Mouse (Mus musculus): ENCODE results near the gene Ccdc40. TPM values are rescaled to one million over a fixed set of nuclear protein-coding genes. Genes with fewer than 3 reads are reported as not detected.

The Ccdc40 gene
- polyA plus RNA-seq, 1 experiment from 2014 or later, result 6.8 TPM

DNA sequence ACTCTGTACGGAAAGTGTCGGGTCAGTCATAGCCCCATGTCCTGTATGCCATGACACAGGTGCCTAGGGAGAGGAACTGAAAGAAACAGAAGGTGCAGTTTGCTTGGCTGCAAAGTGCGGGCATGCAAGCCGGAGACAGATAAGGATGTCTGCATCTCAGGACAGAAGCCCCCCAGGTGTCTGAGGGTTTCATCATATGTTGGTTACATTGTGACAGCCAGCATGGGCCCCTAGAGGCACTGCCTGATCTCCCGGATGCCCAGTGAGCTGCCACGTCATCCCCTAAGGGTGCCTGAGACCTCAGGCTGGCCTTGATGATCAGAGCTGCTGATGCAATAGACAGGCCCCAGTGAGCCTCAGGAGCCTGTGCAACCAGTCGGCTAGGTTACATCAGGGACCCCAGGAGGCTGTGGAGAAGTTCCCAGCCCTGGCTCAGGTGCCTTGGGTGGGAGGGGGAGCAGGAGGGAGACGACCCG, 36.7 kb upstream of the Ccdc40 start:
- H3K27me3 ChIP-seq, result no peaks in the 10 kb centered on the region
- peaks cover 59% of the 10 kb centered on the region for H3K4me1 ChIP-seq
- H3K27ac ChIP-seq, result no peak overlapping the region
- H3K4me3 ChIP-seq, result no peak overlapping the region
- H3K9ac ChIP-seq, result no peak overlapping the region
- 0 out of 2 replicates have a peak, but pooled peaks cover 5% of the 10 kb centered on the region for H3K36me3 ChIP-seq
- 82% methylated on average over 9 of the region's 9 CpGs for WGBS
- H3K4me2 ChIP-seq (replicated peaks), result no peak overlapping the region
- ATAC-seq (ENCODE audit: low FRiP score, low read depth), result no peak
- H3K9me3 ChIP-seq, result no peaks in the 10 kb centered on the region

- Histone ChIP-seq H3K4me3 (no peak overlapping the region), H3K36me3 (peaks cover 9% of the 10 kb centered on the region), H3K27ac (no peak overlapping the region; the same call in 1 of the 2 replicates), H3K4me2 (replicated peaks) (no peak overlapping the region), H3K9ac (no peak overlapping the region), H3K27me3 (no peaks in the 10 kb centered on the region), H3K4me1 (peaks cover 54% of the 10 kb centered on the region), H3K9me3 (no peaks in the 10 kb centered on the region)
- WGBS, result 87% methylated on average over 5 of the region's 5 CpGs
- ATAC-seq (ENCODE audit: low FRiP score, low read depth), result no peak
These were observed 36.2 kb upstream of the Ccdc40 start for GRCm38 (mm10) chr11:119192176-119192575.

- H3K9ac ChIP-seq, result no peak overlapping the region
These were observed 35.8 kb upstream of the Ccdc40 start for GRCm38 (mm10) chr11:119192605-119193004.

GRCm38 (mm10) chr11:119197618-119198563, 30.5 kb upstream of the Ccdc40 start:
- Histone ChIP-seq H3K27me3 (no peaks in the 10 kb centered on the region), H3K27ac (no peak overlapping the region), H3K4me1 (peaks cover 20% of the 10 kb centered on the region), H3K9ac (no peak overlapping the region), H3K4me3 (no peak overlapping the region), H3K4me2 (replicated peaks) (peak overlapping the region; percentile 15; the same call in 1 of the 2 replicates), H3K9me3 (no peaks in the 10 kb centered on the region), H3K36me3 (peaks cover 44% of the 10 kb centered on the region)
- no peak for ATAC-seq (ENCODE audit: low FRiP score, low read depth)
- WGBS, result 90% methylated on average over 18 of the region's 18 CpGs

More at GRCm38 (mm10) chr11:119192605-119193004, 35.8 kb upstream of the Ccdc40 start:
- no peak overlapping the region for H3K27ac ChIP-seq
- H3K9me3 ChIP-seq, result no peaks in the 10 kb centered on the region
- no peak overlapping the region for H3K4me2 ChIP-seq (replicated peaks)
- 87% methylated on average over 9 of the region's 9 CpGs for WGBS
- H3K27me3 ChIP-seq, result no peaks in the 10 kb centered on the region
- peaks cover 50% of the 10 kb centered on the region for H3K4me1 ChIP-seq
- no peak overlapping the region for H3K4me3 ChIP-seq
- H3K36me3 ChIP-seq, result peaks cover 14% of the 10 kb centered on the region
- ATAC-seq (ENCODE audit: low FRiP score, low read depth), result no peak

DNA sequence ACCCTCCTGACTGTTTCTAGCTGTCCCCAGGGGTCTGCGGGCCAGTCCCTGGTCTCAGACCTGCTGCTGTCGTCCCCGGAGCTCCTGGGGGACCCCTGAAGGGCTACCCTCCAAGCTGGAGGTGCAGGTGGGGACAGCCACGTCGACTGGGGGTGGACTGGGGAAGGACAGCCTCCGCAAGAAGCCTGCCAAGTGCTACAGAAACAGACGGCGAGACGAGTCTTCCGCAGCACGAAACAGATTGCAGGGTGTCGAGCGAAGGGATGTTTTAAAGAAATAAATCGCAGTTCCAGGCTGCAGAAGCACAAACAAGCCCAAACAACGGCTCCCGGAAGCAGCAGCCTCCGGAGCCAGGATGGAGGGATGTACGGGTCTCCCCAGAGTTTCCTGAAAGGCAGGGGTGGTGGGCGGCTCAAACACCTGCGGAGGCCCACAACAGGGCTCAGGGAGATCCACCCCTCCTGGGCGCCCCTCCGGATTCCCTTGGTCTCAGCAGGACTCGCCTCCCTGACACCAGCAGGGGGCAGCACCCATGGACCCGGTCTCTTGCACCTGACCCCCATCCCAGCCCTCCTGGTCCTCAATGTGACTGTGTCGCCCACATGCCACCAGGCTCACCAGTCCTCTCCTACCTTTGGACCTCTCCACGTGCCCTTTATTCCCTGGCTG, 29.7 kb upstream of the Ccdc40 start:
- WGBS, result 48% methylated on average over 26 of the region's 26 CpGs
- H3K4me1 ChIP-seq, result peaks cover 13% of the 10 kb centered on the region; the same call in 1 of the 2 replicates

GRCm38 (mm10) chr11:119199233-119199601, 29.2 kb upstream of the Ccdc40 start:
- 85% methylated on average over 4 of the region's 4 CpGs for WGBS
- Histone ChIP-seq H3K4me1 (peaks cover 12% of the 10 kb centered on the region; the same call in 1 of the 2 replicates), H3K9ac (no peak overlapping the region), H3K4me3 (no peak overlapping the region), H3K36me3 (peaks cover 47% of the 10 kb centered on the region), H3K9me3 (no peaks in the 10 kb centered on the region), H3K27me3 (no peaks in the 10 kb centered on the region), H3K27ac (no peak overlapping the region), H3K4me2 (replicated peaks) (no peak overlapping the region)
- no peak for ATAC-seq (ENCODE audit: low FRiP score, low read depth)

More for the DNA sequence above, 29.7 kb upstream of the Ccdc40 start:
- H3K9ac ChIP-seq, result 0 out of 2 replicates have a peak overlapping the region, but pooled peaks have one; percentile 13
- no peaks in the 10 kb centered on the region for H3K9me3 ChIP-seq
- no peak for ATAC-seq (ENCODE audit: low FRiP score, low read depth)
- no peak overlapping the region for H3K27ac ChIP-seq
- peaks cover 46% of the 10 kb centered on the region for H3K36me3 ChIP-seq
- no peak overlapping the region for H3K4me3 ChIP-seq
- peak overlapping the region; percentile 15; the same call in 1 of the 2 replicates for H3K4me2 ChIP-seq (replicated peaks)
- H3K27me3 ChIP-seq, result no peaks in the 10 kb centered on the region

DNA sequence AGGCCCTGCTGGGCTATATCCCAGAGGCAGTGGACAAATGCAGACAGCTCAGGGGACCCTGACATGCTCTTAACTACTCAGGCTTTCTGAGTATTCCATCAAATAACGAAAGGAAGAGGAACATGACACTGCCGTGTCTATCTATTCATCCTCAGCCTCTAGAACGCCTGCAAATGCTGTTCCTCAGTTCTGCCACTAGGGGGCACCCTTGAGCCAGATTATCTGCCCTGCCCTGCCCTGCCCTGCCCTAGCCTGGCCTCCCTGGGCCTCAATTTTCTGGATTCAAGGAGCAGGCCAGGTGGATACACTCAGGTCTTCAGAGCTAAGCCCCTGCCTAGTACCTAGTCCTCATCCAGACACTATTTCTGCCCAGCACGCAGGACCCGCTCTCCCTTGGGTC, 24.9 kb upstream of the Ccdc40 start:
- no peak overlapping the region for H3K4me3 ChIP-seq
- no peak for ATAC-seq (ENCODE audit: low FRiP score, low read depth)
- WGBS, result 57% methylated on average over 5 of the region's 5 CpGs
- no peak overlapping the region for H3K4me2 ChIP-seq (replicated peaks)
- H3K4me1 ChIP-seq, result peaks cover 8% of the 10 kb centered on the region; the same call in 1 of the 2 replicates
- H3K27me3 ChIP-seq, result no peaks in the 10 kb centered on the region
- H3K27ac ChIP-seq, result no peak overlapping the region
- H3K9me3 ChIP-seq, result no peaks in the 10 kb centered on the region
- H3K9ac ChIP-seq, result no peak overlapping the region
- H3K36me3 ChIP-seq, result peaks cover 65% of the 10 kb centered on the region

GRCm38 (mm10) chr11:119205738-119206137, 22.6 kb upstream of the Ccdc40 start:
- ATAC-seq (ENCODE audit: low FRiP score, low read depth), result no peak
- Histone ChIP-seq H3K4me3 (no peak overlapping the region), H3K4me2 (replicated peaks) (no peak overlapping the region), H3K9ac (no peak overlapping the region), H3K27ac (no peak overlapping the region), H3K4me1 (peaks cover 19% of the 10 kb centered on the region), H3K27me3 (no peaks in the 10 kb centered on the region), H3K9me3 (no peaks in the 10 kb centered on the region), H3K36me3 (peaks cover 70% of the 10 kb centered on the region)
- 81% methylated on average over 10 of the region's 10 CpGs for WGBS

GRCm38 (mm10) chr11:119206562-119206961, 21.8 kb upstream of the Ccdc40 start:
- ATAC-seq (ENCODE audit: low FRiP score, low read depth), result no peak
- H3K4me3 ChIP-seq, result no peak overlapping the region
- 42% methylated on average over 5 of the region's 5 CpGs for WGBS
- H3K9me3 ChIP-seq, result no peaks in the 10 kb centered on the region
- peaks cover 24% of the 10 kb centered on the region for H3K4me1 ChIP-seq
- no peak overlapping the region for H3K9ac ChIP-seq
- H3K27ac ChIP-seq, result no peak overlapping the region
- H3K27me3 ChIP-seq, result no peaks in the 10 kb centered on the region
- peaks cover 67% of the 10 kb centered on the region for H3K36me3 ChIP-seq
- no peak overlapping the region for H3K4me2 ChIP-seq (replicated peaks)

GRCm38 (mm10) chr11:119207986-119208385, 20.4 kb upstream of the Ccdc40 start:
- Histone ChIP-seq H3K9ac (no peak overlapping the region), H3K4me2 (replicated peaks) (no peak overlapping the region), H3K27ac (no peak overlapping the region), H3K4me1 (peaks cover 39% of the 10 kb centered on the region), H3K36me3 (peaks cover 52% of the 10 kb centered on the region), H3K9me3 (no peaks in the 10 kb centered on the region), H3K27me3 (no peaks in the 10 kb centered on the region), H3K4me3 (no peak overlapping the region)
- WGBS, result 76% methylated on average over 6 of the region's 6 CpGs
- ATAC-seq (ENCODE audit: low FRiP score, low read depth), result no peak

DNA sequence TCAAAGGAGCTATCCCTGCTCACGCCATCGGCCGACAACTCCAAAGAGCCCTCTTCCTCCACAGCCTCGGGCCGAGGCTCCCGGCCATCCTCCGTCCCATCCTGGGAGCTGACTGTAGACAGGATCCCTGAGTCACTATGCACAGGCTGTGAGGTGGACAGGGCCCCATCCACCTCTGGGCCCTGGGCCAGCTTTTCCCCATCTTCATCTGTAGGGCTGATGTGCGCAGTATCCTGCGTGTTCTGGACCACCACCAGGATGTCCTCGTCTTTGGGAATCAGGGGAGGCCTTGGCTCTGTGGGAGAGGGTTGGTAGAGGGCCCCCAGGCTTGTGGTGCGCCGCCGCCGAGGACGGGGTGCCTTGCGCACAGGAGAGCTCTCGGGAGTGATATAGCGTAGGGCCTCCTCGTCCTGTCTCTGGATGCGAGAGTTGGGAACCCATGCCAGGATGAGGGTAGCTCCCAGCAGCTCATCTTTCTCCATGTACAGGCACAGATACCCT, 19.5 kb upstream of the Ccdc40 start:
- H3K36me3 ChIP-seq, result peaks cover 51% of the 10 kb centered on the region
- no peak overlapping the region for H3K27ac ChIP-seq
- peaks cover 48% of the 10 kb centered on the region for H3K4me1 ChIP-seq
- H3K9ac ChIP-seq, result peak overlapping the region; percentile 13; the same call in 1 of the 2 replicates
- WGBS, result 90% methylated on average over 20 of the region's 20 CpGs
- no peak overlapping the region for H3K4me3 ChIP-seq
- H3K9me3 ChIP-seq, result no peaks in the 10 kb centered on the region
- no peak overlapping the region for H3K4me2 ChIP-seq (replicated peaks)
- no peak for ATAC-seq (ENCODE audit: low FRiP score, low read depth)
- H3K27me3 ChIP-seq, result no peaks in the 10 kb centered on the region

Measured in limb, embryonic 13.5 days (tissue).